Mouse (Mus musculus) B cell, adult 2 months (primary cell): ENCODE measurements at regions not wholly inside any gene's neighbourhood (a gene's known extent, or its start where the extent isn't known, plus 50 kb on each side); places are given as distances from the start of the nearest gene placed in this dataset.

ENCODE experiments used
- DNase-seq, 2 experiments: peaks; one replicate each; pipeline ENCODE4 v3.0.0; 2022

DNA sequence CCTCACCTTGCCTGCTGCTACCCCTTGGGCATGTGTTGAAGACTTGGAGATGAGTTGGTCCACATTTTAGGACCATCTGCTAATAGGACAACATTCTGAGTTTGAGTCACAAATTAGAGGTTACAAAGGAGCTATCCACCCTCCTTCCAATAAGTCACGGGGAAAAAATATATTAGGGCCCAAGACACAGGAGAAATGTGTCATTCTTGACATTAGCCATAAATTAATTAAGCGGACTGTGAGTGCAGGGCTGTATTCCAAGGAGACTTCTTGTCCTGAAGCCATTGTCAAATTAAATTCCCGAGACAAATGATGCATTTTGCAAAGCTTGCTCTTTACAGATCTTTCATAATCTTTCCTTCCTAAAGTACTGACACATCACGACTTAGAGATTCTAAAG is 79.2 kb downstream of the 1700020N01Rik start:
- no peak for DNase-seq

- no peak for DNase-seq
Measured at GRCm38 (mm10) chr10:21672666-21673065, 79.7 kb downstream of the 1700020N01Rik start.

- DNase-seq, result no peak
Measured at GRCm38 (mm10) chr10:21673831-21674230, 80.9 kb downstream of the 1700020N01Rik start.

DNA sequence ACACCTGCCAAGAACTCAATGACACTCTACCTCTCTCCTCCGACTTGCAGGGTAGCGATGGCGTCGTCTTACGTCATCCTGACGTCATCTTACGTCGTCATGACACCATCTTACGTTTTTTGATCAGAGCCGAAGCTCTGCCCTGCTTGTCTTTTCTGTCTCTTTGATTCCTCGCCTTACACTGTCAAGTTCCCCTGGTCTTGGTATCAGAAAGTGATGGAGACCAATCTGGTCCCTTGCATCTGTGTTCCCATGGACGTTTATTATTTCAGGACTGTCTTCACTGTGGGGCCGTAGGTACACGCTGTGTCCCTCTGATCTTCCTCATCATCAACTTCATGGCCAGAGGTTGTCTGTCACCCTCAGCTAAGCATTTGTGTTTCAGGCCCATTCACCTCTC is 82.8 kb downstream of the 1700020N01Rik start:
- DNase-seq, result no peak

DNA sequence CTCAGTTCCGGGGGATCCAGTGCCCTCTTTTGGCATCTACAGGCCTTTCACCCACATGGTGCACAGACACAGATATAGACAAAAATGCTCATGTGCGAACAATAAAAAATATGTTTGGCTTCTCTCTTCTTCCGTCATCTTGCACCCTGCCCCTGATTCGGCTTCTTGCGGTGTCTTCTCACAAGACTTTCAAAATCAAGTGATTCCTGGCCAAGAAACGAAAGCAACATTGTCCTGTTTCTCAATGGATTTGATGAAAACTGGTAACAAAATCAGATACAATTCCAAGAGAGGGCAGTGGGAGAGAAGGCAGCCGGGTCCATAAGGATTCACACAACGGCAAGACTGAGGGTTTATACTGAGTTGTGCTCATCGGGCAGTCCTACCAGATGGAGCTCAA is 85.0 kb downstream of the 1700020N01Rik start:
- DNase-seq, result no peak

DNA sequence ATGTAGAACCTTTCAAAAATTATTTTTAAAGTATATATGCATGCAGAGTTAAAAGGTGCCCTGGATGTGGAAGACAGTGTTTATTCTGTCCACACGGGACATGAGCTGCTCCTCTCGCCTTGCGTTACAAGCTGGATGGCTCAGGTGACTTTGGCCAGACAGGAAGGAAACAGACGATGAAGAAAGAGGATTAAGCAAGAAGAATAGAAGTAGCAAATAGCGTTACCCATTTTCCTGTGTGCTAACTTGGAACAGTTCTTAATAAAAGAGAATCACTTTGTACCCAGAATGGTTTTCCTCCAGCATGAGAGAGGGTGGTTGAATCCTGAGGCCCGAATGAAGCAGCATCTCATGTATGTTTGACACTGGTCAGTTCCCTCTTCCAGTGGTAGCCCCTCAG is 85.4 kb downstream of the 1700020N01Rik start:
- DNase-seq, result no peak

DNA sequence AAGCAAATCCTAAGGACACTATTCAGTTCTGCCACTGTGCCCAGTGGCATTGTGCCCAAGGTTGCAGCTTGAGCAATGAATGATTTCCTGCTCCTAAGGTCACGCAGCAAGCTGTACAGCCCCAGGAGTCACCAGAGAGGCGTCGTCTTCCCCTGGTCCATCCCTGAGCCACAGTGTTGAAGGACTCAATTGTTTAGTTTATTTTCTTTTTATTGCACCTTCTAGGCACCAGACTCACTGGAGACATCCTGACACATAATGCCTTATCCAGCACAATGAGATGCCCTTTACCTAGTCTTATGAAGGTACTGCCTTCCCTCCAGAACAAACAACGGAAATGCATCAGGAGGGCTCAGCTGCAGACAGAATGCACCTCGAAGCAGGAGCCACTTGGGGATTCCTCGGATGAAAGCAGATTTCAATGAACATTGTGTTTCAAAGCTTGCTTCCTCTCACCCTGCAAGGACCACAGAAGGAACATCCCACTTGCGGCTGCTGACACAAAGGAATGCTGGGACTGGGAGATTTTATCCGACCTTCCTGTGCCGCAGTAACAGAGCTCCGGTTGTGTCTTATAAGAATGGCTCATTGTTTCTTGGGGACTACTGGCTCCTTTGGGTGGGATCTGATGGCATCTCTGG is 86.0 kb downstream of the 1700020N01Rik start:
- no peak for DNase-seq

DNA sequence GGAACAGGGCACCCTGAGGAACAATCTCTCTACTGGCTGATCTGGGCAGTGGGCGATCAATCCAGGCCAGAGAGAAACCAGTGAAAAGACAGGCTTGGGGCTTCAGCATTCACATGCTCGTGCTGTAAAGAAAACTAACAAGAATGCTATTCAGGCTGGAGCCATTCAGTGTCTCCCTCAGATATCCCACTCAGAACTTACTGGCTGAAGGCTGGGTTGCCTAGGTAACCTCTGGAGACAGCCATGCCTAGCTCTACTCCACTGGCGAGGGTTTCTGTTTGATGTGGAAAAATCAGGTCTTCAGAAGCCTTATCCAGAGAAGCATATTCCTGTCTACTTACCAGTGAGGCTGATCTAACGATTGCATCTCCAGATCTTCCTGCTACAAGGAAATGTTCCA is 87.8 kb downstream of the 1700020N01Rik start:
- no peak for DNase-seq

- no peak for DNase-seq
Measured at GRCm38 (mm10) chr10:21684286-21685013, 91.5 kb downstream of the 1700020N01Rik start.

GRCm38 (mm10) chr10:21685122-21685798 is 92.3 kb downstream of the 1700020N01Rik start:
- peak; percentile 46 to 48 for DNase-seq

- no peak for DNase-seq
Measured at GRCm38 (mm10) chr10:21686060-21686459, 93.1 kb downstream of the 1700020N01Rik start.

DNA sequence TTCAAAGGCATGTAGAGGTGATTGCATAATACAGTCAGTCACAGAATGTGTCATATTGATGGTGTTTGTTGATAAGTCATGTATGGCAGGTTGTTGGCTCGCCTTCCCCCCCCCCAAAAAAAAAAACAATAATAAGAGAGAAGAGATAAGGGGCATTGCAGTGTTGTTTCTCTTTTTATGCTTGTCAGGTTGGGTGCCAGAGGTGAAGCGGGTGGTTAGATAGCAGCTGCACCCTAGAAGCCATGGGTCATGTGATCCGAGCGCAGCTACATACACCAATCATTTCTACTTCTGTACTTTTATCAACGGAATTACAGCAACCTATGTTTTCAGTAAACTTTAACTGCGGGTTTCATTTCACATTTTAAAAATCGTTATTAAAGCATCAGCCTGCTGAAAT is 94.5 kb downstream of the 1700020N01Rik start:
- DNase-seq, result no peak

DNA sequence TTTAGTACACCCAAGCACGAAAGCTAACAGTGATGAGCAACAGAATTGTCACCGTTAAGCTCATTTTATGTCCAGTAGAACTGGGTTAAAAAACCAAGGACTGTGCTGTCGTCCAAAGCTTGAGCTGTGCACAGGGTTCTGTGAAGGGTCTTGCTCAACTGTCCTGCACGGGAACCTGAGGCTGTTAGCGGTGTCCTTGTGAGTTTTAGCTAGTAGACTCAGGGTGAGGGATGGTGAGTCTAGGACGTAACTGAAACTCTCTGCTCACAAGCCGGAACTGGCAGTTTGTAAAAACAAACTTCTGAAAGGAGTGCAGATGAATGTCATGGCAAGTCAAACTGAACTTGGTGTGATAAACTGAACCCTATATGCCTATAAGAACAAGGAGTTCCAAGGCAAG is 95.6 kb downstream of the 1700020N01Rik start:
- peak in 1 of 2 experiments; percentile 3 for DNase-seq

- DNase-seq, result no peak
Measured at GRCm38 (mm10) chr10:21689847-21690269, 96.9 kb downstream of the 1700020N01Rik start.

GRCm38 (mm10) chr10:21695185-21695584 is 102.2 kb downstream of the 1700020N01Rik start:
- no peak for DNase-seq

DNA sequence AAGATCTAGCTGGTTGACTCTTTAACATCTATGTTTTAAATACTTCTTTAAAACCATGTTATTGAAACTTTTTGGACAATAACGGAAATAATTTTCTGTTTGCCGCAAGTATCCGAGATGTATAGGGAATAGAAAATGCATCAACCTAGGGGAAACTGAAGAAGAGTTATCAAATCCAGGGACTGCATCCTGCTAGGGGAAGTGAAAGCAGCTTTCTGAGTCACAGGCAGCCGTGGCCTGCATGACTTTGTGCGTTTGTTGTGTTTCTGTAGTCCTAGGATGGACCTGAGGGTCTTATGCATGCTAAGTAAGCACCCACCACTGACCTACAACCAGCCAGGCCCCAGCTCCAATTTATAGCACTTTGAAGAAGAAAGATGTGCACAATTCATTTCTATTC is 103.7 kb downstream of the 1700020N01Rik start:
- no peak for DNase-seq

DNA sequence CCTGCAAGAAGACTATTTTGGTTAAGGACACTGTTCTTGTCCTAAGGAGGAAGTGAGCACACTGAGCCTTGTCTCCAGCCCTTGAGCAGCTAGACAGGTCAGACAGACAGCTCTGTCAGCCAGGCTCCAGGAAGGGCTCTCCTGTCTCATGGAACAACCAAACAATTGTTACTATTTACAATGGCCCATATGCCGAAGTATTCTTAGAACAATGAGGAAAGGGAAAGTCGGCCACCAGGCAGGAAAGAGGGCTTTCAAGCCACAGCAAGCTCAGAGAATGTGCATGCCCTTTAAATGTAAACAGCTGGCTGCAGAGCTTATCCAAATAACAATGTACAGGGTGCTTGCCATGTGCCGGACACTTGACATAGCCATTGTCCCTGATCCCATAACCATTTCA is 108.6 kb downstream of the 1700020N01Rik start:
- DNase-seq, result no peak

DNA sequence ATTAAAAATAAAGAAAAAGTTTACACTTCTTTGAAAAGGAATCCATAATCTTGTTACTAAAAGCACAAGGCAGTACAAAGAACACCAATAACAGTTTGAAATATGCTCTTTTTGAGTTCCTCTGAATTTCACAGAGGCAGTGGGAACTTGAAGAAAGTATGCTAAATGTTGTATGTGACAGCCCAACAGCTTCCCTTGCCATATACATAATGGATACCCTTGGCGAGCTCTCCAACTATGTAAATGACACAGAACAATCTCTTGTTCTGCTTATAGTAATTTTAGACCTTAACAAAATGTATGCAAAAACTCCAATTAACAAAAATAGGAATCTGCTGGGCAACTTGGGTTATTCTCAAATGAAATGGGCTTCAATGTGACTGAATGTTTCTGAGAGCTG is 109.2 kb downstream of the 1700020N01Rik start:
- DNase-seq, result no peak

GRCm38 (mm10) chr10:21711866-21712265 is 118.9 kb downstream of the 1700020N01Rik start:
- no peak for DNase-seq

- no peak for DNase-seq
Measured at GRCm38 (mm10) chr10:21712828-21713227, 119.9 kb downstream of the 1700020N01Rik start.

DNA sequence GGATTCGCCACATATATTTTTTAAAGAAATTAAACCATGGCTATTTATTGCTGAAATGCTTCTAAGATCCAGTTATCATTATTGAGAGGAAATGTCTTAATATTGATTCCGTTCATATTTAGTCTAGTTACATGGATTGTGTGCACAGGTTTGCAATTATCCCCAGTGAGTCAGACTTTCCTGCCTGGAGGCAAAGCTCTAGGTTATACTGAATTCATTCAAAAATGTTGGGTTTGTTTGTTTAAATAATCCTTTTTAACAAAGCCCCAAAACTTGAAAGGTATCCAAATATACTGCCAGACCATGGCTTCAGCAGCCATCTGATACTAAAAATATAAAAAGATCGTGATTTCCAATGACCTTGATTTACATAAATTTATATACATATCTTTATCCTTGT is 122.5 kb downstream of the 1700020N01Rik start:
- DNase-seq, result no peak

DNA sequence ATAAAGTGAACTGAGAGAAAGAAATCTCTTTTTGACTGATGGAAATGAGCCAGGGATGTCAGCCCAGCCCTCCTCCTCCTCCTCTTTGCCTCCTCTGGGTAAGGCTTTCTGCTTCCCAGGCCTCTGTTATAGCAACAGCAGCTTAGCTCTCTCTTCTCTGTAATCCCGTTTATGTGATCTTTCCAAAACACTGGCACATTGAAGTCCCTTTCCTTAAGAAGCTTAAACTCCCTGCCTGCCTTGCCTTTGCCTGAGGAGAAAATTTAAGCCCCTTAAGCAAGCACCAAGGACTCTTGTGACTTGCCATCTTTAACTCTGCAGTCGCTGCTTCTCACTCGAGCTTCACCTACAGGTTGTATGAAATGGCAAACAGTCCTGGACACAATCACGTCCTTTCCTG is 125.2 kb downstream of the 1700020N01Rik start:
- no peak for DNase-seq

- DNase-seq, result no peak
Measured at GRCm38 (mm10) chr10:21724351-21724750, 131.4 kb downstream of the 1700020N01Rik start.

- DNase-seq, result no peak
Measured at GRCm38 (mm10) chr10:21724999-21725398, 132.1 kb downstream of the 1700020N01Rik start.
